Mouse (Mus musculus): ENCODE data around the gene Tram2. TPM values are rescaled to one million over a fixed set of nuclear protein-coding genes. Genes with fewer than 3 reads are reported as not detected.

Gene Tram2
- polyA plus RNA-seq, 1 experiment from 2014 or later: 6.5 TPM

DNA sequence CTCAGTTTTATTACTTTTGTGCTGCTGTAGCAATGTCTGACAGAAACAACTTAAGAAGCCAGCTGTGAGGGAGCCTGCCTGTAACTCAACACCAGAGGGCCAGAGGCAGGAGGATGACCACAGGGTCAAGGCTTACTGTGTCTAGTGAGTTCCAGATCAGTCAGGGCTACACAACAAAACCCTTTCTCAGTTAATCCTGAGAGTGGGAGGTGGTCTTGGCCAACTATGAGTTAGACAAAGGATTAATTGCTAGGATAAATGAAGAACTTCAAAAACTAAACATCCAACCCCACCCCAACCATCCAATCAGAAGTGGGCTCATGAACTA lies 45.3 kb downstream of the Tram2 start:
- no peaks in the 10 kb centered on the region for H3K9me3 ChIP-seq (ENCODE audit: low read length)
- H3K4me2 ChIP-seq (ENCODE audit: low read depth, low read length): no peak overlapping the region
- ATAC-seq (no peak), DNase-seq (no peak)
- no peaks in the 10 kb centered on the region; the same call in 1 of the 2 replicates for H3K4me1 ChIP-seq (ENCODE audit: insufficient read depth)
- H3K27me3 ChIP-seq (ENCODE audit: insufficient read depth, low read length): no peaks in the 10 kb centered on the region
- no peak overlapping the region for H3K4me3 ChIP-seq (ENCODE audit: low read depth, low read length)
- TF ChIP-seq EP300 (IDR thresholded peaks at IDR 0.05; ENCODE audit: low read depth): no peak
- TF ChIP-seq CTCF (IDR thresholded peaks at IDR 0.05; ENCODE audit: low read depth): no peak
- no peaks in the 10 kb centered on the region; the same call in none of the 2 replicates for H3K36me3 ChIP-seq (replicated peaks; ENCODE audit: insufficient read depth, low read length)
- H3K27ac ChIP-seq (ENCODE audit: low read depth): no peak overlapping the region
- no peak overlapping the region for H3K9ac ChIP-seq (replicated peaks)

DNA sequence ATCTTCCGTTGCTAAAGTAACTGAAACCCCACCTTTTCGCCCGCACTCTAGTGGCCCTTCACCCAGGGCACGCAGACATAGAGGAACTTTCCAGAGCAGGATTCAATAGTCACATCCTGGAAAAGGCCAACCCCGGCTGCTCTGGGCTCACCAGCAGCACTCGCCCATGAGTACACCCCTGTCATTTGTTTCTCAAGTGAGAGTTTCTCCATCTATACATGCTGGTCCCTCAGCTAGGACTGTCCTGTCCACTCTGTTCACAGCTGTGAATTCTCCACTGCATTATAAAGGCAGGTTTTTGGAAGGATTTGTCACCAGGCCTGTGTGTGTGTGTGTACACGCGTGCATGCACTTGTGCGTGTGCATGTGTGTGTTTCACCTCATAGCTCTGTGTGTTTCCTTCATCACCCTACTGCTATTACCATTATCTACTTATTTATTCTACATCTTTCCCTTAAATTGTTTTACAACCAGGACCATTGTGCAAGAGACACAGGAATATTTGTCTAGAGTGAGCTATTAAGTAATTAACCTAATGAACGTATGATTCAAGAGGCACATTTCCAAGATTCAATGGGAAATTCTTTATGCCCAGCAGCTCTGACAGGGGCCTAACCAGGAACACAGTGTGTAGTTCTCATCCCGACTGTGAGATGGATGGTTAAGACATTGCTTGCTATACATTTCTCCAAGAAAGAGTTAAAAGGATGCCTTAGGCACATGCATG lies 45.8 kb downstream of the Tram2 start:
- Histone ChIP-seq H3K4me2 (ENCODE audit: low read depth, low read length) (no peak overlapping the region), H3K4me1 (ENCODE audit: insufficient read depth) (no peaks in the 10 kb centered on the region; the same call in 1 of the 2 replicates), H3K9me3 (ENCODE audit: low read length) (no peaks in the 10 kb centered on the region), H3K27ac (ENCODE audit: low read depth) (no peak overlapping the region), H3K27me3 (ENCODE audit: insufficient read depth, low read length) (no peaks in the 10 kb centered on the region), H3K36me3 (replicated peaks; ENCODE audit: insufficient read depth, low read length) (no peaks in the 10 kb centered on the region; the same call in none of the 2 replicates), H3K9ac (replicated peaks) (no peak overlapping the region), H3K4me3 (ENCODE audit: low read depth, low read length) (no peak overlapping the region)
- TF ChIP-seq EP300 (IDR thresholded peaks at IDR 0.05; ENCODE audit: low read depth) (no peak), CTCF (IDR thresholded peaks at IDR 0.05; ENCODE audit: low read depth) (no peak)
- 83% methylated on average over 11 of the region's 11 CpGs for WGBS (ENCODE audit: insufficient replicate concordance)
- no peak for DNase-seq
- ATAC-seq: no peak

DNA sequence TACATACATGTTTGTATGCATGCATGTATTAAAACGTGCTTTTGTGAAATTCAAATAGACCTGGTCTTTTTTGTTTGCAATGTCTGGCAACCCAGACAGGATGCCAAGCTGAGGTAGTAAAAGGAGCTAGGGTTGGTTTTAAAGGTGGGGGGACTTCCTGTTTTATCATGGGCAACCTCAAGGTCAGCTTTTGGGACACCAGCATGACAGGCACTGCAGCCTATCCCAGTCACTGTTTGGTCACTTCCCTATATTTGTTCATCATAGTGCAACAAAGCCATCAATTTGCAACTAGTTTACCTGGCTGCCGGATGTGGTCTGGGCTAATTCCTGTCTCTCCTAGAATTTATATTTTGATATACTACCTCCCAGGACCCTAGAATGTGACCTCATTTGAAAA lies 47.4 kb downstream of the Tram2 start:
- Histone ChIP-seq H3K27ac (ENCODE audit: low read depth) (no peak overlapping the region), H3K4me2 (ENCODE audit: low read depth, low read length) (no peak overlapping the region), H3K9ac (replicated peaks) (no peak overlapping the region), H3K4me1 (ENCODE audit: insufficient read depth) (peaks cover 6% of the 10 kb centered on the region; the same call in 1 of the 2 replicates), H3K36me3 (replicated peaks; ENCODE audit: insufficient read depth, low read length) (no peaks in the 10 kb centered on the region; the same call in 1 of the 2 replicates), H3K9me3 (ENCODE audit: low read length) (no peaks in the 10 kb centered on the region), H3K27me3 (ENCODE audit: insufficient read depth, low read length) (no peaks in the 10 kb centered on the region), H3K4me3 (ENCODE audit: low read depth, low read length) (no peak overlapping the region)
- WGBS (ENCODE audit: insufficient replicate concordance): 76% methylated on average over 2 of the region's 2 CpGs
- ATAC-seq (peak; percentile 44; the same call in 1 of the 2 replicates), DNase-seq (no peak)
- TF ChIP-seq EP300 (IDR thresholded peaks at IDR 0.05; ENCODE audit: low read depth) (no peak), CTCF (IDR thresholded peaks at IDR 0.05; ENCODE audit: low read depth) (no peak)

DNA sequence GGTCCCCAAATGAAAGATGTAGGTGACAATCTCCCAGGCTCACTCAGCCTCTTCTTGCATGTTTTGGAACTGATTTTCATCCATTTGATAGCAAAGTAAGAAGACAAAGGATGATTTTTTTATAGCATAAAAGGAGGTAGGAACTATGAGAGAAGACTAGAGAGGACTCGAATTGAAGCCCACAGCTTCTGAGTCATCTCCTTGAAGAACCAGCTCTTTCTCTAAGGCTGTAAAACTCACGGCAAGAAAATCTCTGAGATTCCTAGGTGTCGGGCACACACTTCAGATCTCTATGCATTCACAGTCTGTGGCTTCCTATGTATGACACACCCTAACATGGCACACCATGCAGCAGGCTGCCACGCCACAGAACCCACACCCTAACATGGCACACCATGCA lies 50.0 kb downstream of the Tram2 start:
- Histone ChIP-seq H3K27me3 (ENCODE audit: insufficient read depth, low read length) (no peaks in the 10 kb centered on the region), H3K27ac (ENCODE audit: low read depth) (no peak overlapping the region), H3K36me3 (replicated peaks; ENCODE audit: insufficient read depth, low read length) (no peaks in the 10 kb centered on the region; the same call in 1 of the 2 replicates), H3K9ac (replicated peaks) (no peak overlapping the region), H3K4me1 (ENCODE audit: insufficient read depth) (peaks cover 6% of the 10 kb centered on the region; the same call in 1 of the 2 replicates), H3K4me3 (ENCODE audit: low read depth, low read length) (no peak overlapping the region), H3K9me3 (ENCODE audit: low read length) (no peaks in the 10 kb centered on the region), H3K4me2 (ENCODE audit: low read depth, low read length) (no peak overlapping the region)
- TF ChIP-seq CTCF (IDR thresholded peaks at IDR 0.05; ENCODE audit: low read depth): no peak
- no peak for TF ChIP-seq EP300 (IDR thresholded peaks at IDR 0.05; ENCODE audit: low read depth)
- ATAC-seq: no peak
- DNase-seq: no peak
- WGBS (ENCODE audit: insufficient replicate concordance): 79% methylated on average over 4 of the region's 4 CpGs

DNA sequence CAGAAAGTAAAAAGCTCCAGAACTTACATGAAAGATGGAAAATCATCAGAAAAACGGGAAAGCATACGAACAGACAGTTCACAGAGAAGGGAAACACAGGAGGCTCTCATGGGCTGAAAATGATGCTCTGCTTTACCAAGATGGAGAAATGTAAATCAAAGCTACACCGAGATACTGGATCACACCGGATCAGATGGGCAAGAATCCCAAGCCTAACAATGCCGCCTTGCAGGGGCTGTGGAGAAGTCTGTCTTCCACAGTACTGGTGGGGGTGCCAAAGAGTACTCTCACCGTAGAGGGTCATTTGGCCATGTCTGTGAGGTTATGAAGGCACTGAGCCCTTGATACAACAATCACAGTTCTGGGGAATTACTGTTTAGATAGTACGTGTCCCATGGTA lies 52.5 kb downstream of the Tram2 start:
- H3K4me1 ChIP-seq (ENCODE audit: insufficient read depth): peaks cover 6% of the 10 kb centered on the region; the same call in 1 of the 2 replicates
- H3K27me3 ChIP-seq (ENCODE audit: insufficient read depth, low read length): no peaks in the 10 kb centered on the region
- no peaks in the 10 kb centered on the region for H3K9me3 ChIP-seq (ENCODE audit: low read length)
- TF ChIP-seq CTCF (IDR thresholded peaks at IDR 0.05; ENCODE audit: low read depth) (no peak), EP300 (IDR thresholded peaks at IDR 0.05; ENCODE audit: low read depth) (no peak)
- DNase-seq: no peak
- H3K4me3 ChIP-seq (ENCODE audit: low read depth, low read length): no peak overlapping the region
- no peak overlapping the region for H3K4me2 ChIP-seq (ENCODE audit: low read depth, low read length)
- H3K36me3 ChIP-seq (replicated peaks; ENCODE audit: insufficient read depth, low read length): no peaks in the 10 kb centered on the region; the same call in 1 of the 2 replicates
- no peak for ATAC-seq
- 77% methylated on average over 7 of the region's 7 CpGs for WGBS (ENCODE audit: insufficient replicate concordance)
- no peak overlapping the region for H3K27ac ChIP-seq (ENCODE audit: low read depth)
- H3K9ac ChIP-seq (replicated peaks): no peak overlapping the region

DNA sequence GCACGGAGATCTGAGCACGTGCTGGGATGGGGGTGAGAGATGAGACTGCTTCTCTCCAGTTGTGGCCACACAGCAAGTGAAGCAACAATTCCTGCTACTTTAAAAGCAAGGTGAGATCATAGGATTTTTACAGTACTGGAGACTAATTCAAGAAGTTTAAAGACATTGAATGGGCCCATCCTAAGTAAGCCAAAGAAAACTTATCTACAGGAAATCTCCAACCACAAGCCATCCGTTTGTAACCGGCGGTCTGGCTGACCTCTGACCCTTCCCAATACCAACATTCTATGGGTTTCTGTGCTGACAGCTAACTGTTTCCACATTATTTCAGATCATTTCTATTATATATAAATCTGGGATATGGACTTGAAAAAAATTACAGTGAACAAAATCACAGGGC lies 53.8 kb downstream of the Tram2 start:
- H3K4me3 ChIP-seq (ENCODE audit: low read depth, low read length): no peak overlapping the region
- peaks cover 6% of the 10 kb centered on the region; the same call in 1 of the 2 replicates for H3K4me1 ChIP-seq (ENCODE audit: insufficient read depth)
- ATAC-seq (no peak), DNase-seq (no peak)
- WGBS (ENCODE audit: insufficient replicate concordance): 30% methylated on average over 5 of the region's 5 CpGs
- no peak overlapping the region for H3K4me2 ChIP-seq (ENCODE audit: low read depth, low read length)
- no peak overlapping the region for H3K27ac ChIP-seq (ENCODE audit: low read depth)
- H3K27me3 ChIP-seq (ENCODE audit: insufficient read depth, low read length): no peaks in the 10 kb centered on the region
- TF ChIP-seq CTCF (IDR thresholded peaks at IDR 0.05; ENCODE audit: low read depth) (no peak), EP300 (IDR thresholded peaks at IDR 0.05; ENCODE audit: low read depth) (no peak)
- no peaks in the 10 kb centered on the region for H3K36me3 ChIP-seq (replicated peaks; ENCODE audit: insufficient read depth, low read length)
- H3K9me3 ChIP-seq (ENCODE audit: low read length): no peaks in the 10 kb centered on the region
- no peak overlapping the region for H3K9ac ChIP-seq (replicated peaks)
